Mouse (Mus musculus): ENCODE results near the gene Ube2l6.

The Ube2l6 gene

GRCm38 (mm10) chr2:84798493-84798921, at the start of gene Ube2l6:
Gene Ube2l6 (plus strand): TSS chr2:84798828.
- DNase-seq (ENCODE audit: low read depth) = no peak

GRCm38 (mm10) chr2:84750115-84750514, 48.5 kb upstream of the Ube2l6 start:
- no peak for DNase-seq (ENCODE audit: low read depth)

GRCm38 (mm10) chr2:84756245-84756644, 42.4 kb upstream of the Ube2l6 start:
- DNase-seq (ENCODE audit: low read depth) = no peak

GRCm38 (mm10) chr2:84757026-84757682, 41.5 kb upstream of the Ube2l6 start:
- no peak for DNase-seq (ENCODE audit: low read depth)

GRCm38 (mm10) chr2:84758542-84759127, 40.0 kb upstream of the Ube2l6 start:
- no peak for DNase-seq (ENCODE audit: low read depth)

- DNase-seq (ENCODE audit: low read depth) = no peak
Observed at GRCm38 (mm10) chr2:84760777-84761176, 37.9 kb upstream of the Ube2l6 start.

GRCm38 (mm10) chr2:84761309-84761708, 37.3 kb upstream of the Ube2l6 start:
- DNase-seq (ENCODE audit: low read depth) = no peak

GRCm38 (mm10) chr2:84761840-84762239, 36.8 kb upstream of the Ube2l6 start:
- no peak for DNase-seq (ENCODE audit: low read depth)

- DNase-seq (ENCODE audit: low read depth) = no peak
Observed at GRCm38 (mm10) chr2:84762295-84762694, 36.3 kb upstream of the Ube2l6 start.

- DNase-seq (ENCODE audit: low read depth) = no peak
Observed at GRCm38 (mm10) chr2:84762818-84763217, 35.8 kb upstream of the Ube2l6 start.

- DNase-seq (ENCODE audit: low read depth) = no peak
Observed at GRCm38 (mm10) chr2:84770501-84770900, 28.1 kb upstream of the Ube2l6 start.

- DNase-seq (ENCODE audit: low read depth) = no peak
Observed at GRCm38 (mm10) chr2:84772454-84772853, 26.2 kb upstream of the Ube2l6 start.

GRCm38 (mm10) chr2:84773195-84773594, 25.4 kb upstream of the Ube2l6 start:
- DNase-seq (ENCODE audit: low read depth) = no peak

- DNase-seq (ENCODE audit: low read depth) = peak; percentile 21
Observed at GRCm38 (mm10) chr2:84774751-84775150, 23.9 kb upstream of the Ube2l6 start.

- no peak for DNase-seq (ENCODE audit: low read depth)
Observed at GRCm38 (mm10) chr2:84775241-84775640, 23.4 kb upstream of the Ube2l6 start, which contains the start of gene Serping1. Gene Serping1 (minus strand): TSS chr2:84775444.

GRCm38 (mm10) chr2:84775665-84776064, 23.0 kb upstream of the Ube2l6 start:
- DNase-seq (ENCODE audit: low read depth) = no peak

- DNase-seq (ENCODE audit: low read depth) = no peak
Observed at GRCm38 (mm10) chr2:84777706-84778105, 20.9 kb upstream of the Ube2l6 start.

GRCm38 (mm10) chr2:84779210-84779609, 19.4 kb upstream of the Ube2l6 start:
- DNase-seq (ENCODE audit: low read depth) = no peak

- no peak for DNase-seq (ENCODE audit: low read depth)
Observed at GRCm38 (mm10) chr2:84783315-84783714, 15.3 kb upstream of the Ube2l6 start.

GRCm38 (mm10) chr2:84783840-84784566, 14.6 kb upstream of the Ube2l6 start:
- no peak for DNase-seq (ENCODE audit: low read depth)

GRCm38 (mm10) chr2:84788316-84788715, 10.3 kb upstream of the Ube2l6 start:
- no peak for DNase-seq (ENCODE audit: low read depth)

GRCm38 (mm10) chr2:84790418-84790817, 8.2 kb upstream of the Ube2l6 start:
- no peak for DNase-seq (ENCODE audit: low read depth)

GRCm38 (mm10) chr2:84792516-84792915, 6.1 kb upstream of the Ube2l6 start:
- DNase-seq (ENCODE audit: low read depth) = no peak

Measured in fibroblast of lung, adult 2 months (primary cell).